Mouse (Mus musculus) liver, adult 2 months (tissue): ENCODE data around the gene Vps13d.
A peak's percentile ranks its signal among the peaks of the same experiment; 100 is the strongest.

Experiments
- CTCF ChIP-seq: fragments of 200-500 bp; IDR thresholded peaks from 2 replicates; pipeline ENCODE4 v1.5.1; 2011; ENCODE audit warnings: low read depth, low read length, control low read depth
- POLR2A ChIP-seq: fragments of 200-500 bp; IDR thresholded peaks from 2 replicates; pipeline ENCODE4 v1.6.1; 2011; ENCODE audit warnings: low read length, control low read depth; ENCODE audit not compliant: insufficient read depth; ENCODE audit errors: extremely low read depth

DNA sequence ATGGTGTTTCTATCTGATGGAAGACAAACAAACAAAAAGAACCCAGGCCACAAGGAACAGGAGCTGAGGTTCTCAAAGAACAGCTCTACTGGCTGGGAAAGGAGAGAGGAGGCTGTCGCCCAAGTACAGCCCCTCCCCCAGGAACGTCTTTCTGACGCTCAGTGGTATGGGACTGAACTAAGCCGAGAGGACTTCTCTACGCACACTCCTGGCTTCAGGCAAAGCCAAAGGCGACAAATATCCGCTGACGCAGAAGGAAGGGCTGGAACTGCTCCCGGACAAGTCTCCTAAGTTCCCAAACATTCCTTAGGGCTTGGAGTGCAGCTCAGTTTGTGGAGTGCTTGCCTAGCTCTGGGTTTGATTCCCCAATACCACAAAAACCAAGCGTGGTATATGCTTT is 264.4 kb downstream of the Vps13d start:
- TF ChIP-seq POLR2A = 0 out of 2 replicates have a peak, but pooled peaks have one; percentile 9
- no peak for TF ChIP-seq CTCF
